Mouse (Mus musculus) cerebellum, adult 2 months (tissue): ENCODE measurements around the gene Epha4.

Source experiments
- CTCF ChIP-seq: fragments of 200-500 bp; IDR thresholded peaks from 2 replicates; pipeline ENCODE4 v1.5.1; 2011; ENCODE audit warnings: low read depth, mild to moderate bottlenecking, control low read depth, low read length, moderate library complexity, borderline replicate concordance; ENCODE audit not compliant: insufficient read depth
- POLR2A ChIP-seq: fragments of 200-500 bp; IDR thresholded peaks from 2 replicates; pipeline ENCODE4 v1.6.1; 2011; ENCODE audit warnings: low read length, control low read depth, borderline replicate concordance; ENCODE audit not compliant: insufficient read depth

DNA sequence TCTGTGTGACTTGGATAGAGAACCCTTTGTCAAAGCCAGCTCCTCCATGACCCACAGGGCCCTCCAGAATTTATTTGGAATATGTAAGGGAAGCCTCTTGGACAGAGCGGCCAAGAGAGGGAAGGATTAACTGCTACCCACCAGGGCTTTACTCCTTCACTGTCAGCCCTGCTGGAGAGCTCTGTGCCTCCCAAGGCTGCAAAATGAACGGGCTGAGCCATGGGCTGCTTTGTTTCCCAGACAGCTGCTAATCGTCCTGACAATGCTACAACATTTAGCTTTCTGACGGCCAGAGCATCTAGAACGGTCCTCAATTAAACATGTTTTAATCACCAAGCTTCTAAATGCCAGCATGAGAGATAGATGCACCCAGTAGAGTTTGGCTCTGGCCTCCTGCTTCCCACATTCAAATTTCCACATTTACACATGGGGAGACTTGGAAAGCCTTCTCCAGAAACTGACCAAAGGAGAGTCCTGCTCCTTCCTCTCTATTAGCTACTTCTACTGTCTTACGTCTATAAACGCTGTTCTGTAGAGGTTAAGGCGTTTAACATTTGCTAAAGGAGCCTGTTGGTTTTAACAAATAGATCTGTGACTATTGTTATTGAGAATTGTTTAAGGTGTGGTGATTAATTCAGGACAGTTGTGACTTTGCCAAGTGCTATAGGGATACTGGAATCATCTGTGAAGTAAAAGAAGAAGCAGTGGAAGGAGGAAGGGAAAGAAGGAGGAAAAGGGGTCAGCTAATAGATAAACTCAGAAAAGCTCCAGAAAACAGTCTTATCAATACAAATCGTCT is 101.8 kb downstream of the Epha4 start:
- no peak for TF ChIP-seq CTCF
- no peak for TF ChIP-seq POLR2A
